Mouse (Mus musculus): ENCODE results near the gene Sys1.
A peak's percentile ranks its signal among the peaks of the same experiment; 100 is the strongest.

Sys1 gene

GRCm38 (mm10) chr2:164434681-164435080, 22.1 kb upstream of the Sys1 start:
- DNase-seq (ENCODE audit: extremely low spot score, low spot score), result no peak

- DNase-seq (ENCODE audit: extremely low spot score, low spot score), result no peak
Measured at GRCm38 (mm10) chr2:164435216-164436090, 21.3 kb upstream of the Sys1 start.

GRCm38 (mm10) chr2:164436215-164436913, 20.4 kb upstream of the Sys1 start:
- no peak for DNase-seq (ENCODE audit: extremely low spot score, low spot score)

GRCm38 (mm10) chr2:164436961-164437360, 19.8 kb upstream of the Sys1 start:
- DNase-seq (ENCODE audit: extremely low spot score, low spot score), result no peak

- DNase-seq (ENCODE audit: extremely low spot score, low spot score), result no peak
Measured at GRCm38 (mm10) chr2:164437710-164438109, 19.1 kb upstream of the Sys1 start.

- no peak for DNase-seq (ENCODE audit: extremely low spot score, low spot score)
Measured at GRCm38 (mm10) chr2:164438257-164438656, 18.5 kb upstream of the Sys1 start.

- DNase-seq (ENCODE audit: extremely low spot score, low spot score), result no peak
Measured at GRCm38 (mm10) chr2:164439001-164439421, 17.8 kb upstream of the Sys1 start.

- DNase-seq (ENCODE audit: extremely low spot score, low spot score), result no peak
Measured at GRCm38 (mm10) chr2:164440314-164440713, 16.4 kb upstream of the Sys1 start.

GRCm38 (mm10) chr2:164441155-164441554, 15.6 kb upstream of the Sys1 start:
- DNase-seq (ENCODE audit: extremely low spot score, low spot score), result no peak

- no peak for DNase-seq (ENCODE audit: extremely low spot score, low spot score)
Measured at GRCm38 (mm10) chr2:164441731-164442130, 15.0 kb upstream of the Sys1 start.

GRCm38 (mm10) chr2:164442315-164443050, 14.3 kb upstream of the Sys1 start:
- DNase-seq (ENCODE audit: extremely low spot score, low spot score), result no peak

- DNase-seq (ENCODE audit: extremely low spot score, low spot score), result peak; percentile 86
Measured at GRCm38 (mm10) chr2:164443051-164443437, 13.7 kb upstream of the Sys1 start.

GRCm38 (mm10) chr2:164443460-164444000, 13.2 kb upstream of the Sys1 start, which contains the start of gene Sdc4:
TSS of gene Sdc4 (minus strand) at chr2:164443887.
- DNase-seq (ENCODE audit: extremely low spot score, low spot score), result no peak

- no peak for DNase-seq (ENCODE audit: extremely low spot score, low spot score)
Measured at GRCm38 (mm10) chr2:164444701-164445100, 12.1 kb upstream of the Sys1 start.

- no peak for DNase-seq (ENCODE audit: extremely low spot score, low spot score)
Measured at GRCm38 (mm10) chr2:164445399-164446085, 11.2 kb upstream of the Sys1 start.

GRCm38 (mm10) chr2:164446086-164446469, 10.7 kb upstream of the Sys1 start:
- DNase-seq (ENCODE audit: extremely low spot score, low spot score), result no peak

- no peak for DNase-seq (ENCODE audit: extremely low spot score, low spot score)
Measured at GRCm38 (mm10) chr2:164448140-164448539, 8.6 kb upstream of the Sys1 start.

- no peak for DNase-seq (ENCODE audit: extremely low spot score, low spot score)
Measured at GRCm38 (mm10) chr2:164448921-164449320, 7.8 kb upstream of the Sys1 start.

- DNase-seq (ENCODE audit: extremely low spot score, low spot score), result no peak
Measured at GRCm38 (mm10) chr2:164449341-164450042, 7.3 kb upstream of the Sys1 start.

- peak; percentile 53 for DNase-seq (ENCODE audit: extremely low spot score, low spot score)
Measured at GRCm38 (mm10) chr2:164452000-164452676, 4.6 kb upstream of the Sys1 start.

Data from neural tube, embryonic 10.5 days (tissue).